Mouse (Mus musculus): ENCODE data around the gene Rtcb. TPM values are rescaled to one million over a fixed set of nuclear protein-coding genes. Genes with fewer than 3 reads are reported as not detected.

Gene Rtcb
- polyA plus RNA-seq, 1 experiment from 2014 or later, result 61.2 TPM

- Histone ChIP-seq H3K4me2 (ENCODE audit: low read depth, low read length) (no peak overlapping the region), H3K4me3 (ENCODE audit: low read depth, low read length) (no peak overlapping the region), H3K4me1 (ENCODE audit: control insufficient read depth, low read depth, low read length) (no peaks in the 10 kb centered on the region), H3K9me3 (replicated peaks; ENCODE audit: control insufficient read depth, low read length) (no peaks in the 10 kb centered on the region), H3K9ac (ENCODE audit: low read depth, low read length) (no peak overlapping the region), H3K36me3 (ENCODE audit: control insufficient read depth, insufficient read depth) (no peaks in the 10 kb centered on the region), H3K27me3 (ENCODE audit: control insufficient read depth, insufficient read depth, low read depth, low read length) (no peaks in the 10 kb centered on the region; the same call in 1 of the 2 replicates), H3K27ac (ENCODE audit: low read length) (no peak overlapping the region)
- ATAC-seq (ENCODE audit: low read depth), result no peak
- 29% methylated on average over 8 of the region's 8 CpGs for WGBS (ENCODE audit: insufficient replicate concordance)
Measured at GRCm38 (mm10) chr10:85969894-85970620, 12.4 kb upstream of the Rtcb start.

GRCm38 (mm10) chr10:85968731-85969130 lies 11.1 kb upstream of the Rtcb start:
- Histone ChIP-seq H3K9ac (ENCODE audit: low read depth, low read length) (no peak overlapping the region), H3K4me2 (ENCODE audit: low read depth, low read length) (no peak overlapping the region), H3K9me3 (replicated peaks; ENCODE audit: control insufficient read depth, low read length) (no peaks in the 10 kb centered on the region), H3K4me1 (ENCODE audit: control insufficient read depth, low read depth, low read length) (no peaks in the 10 kb centered on the region), H3K27me3 (ENCODE audit: control insufficient read depth, insufficient read depth, low read depth, low read length) (no peaks in the 10 kb centered on the region; the same call in 1 of the 2 replicates), H3K4me3 (ENCODE audit: low read depth, low read length) (no peak overlapping the region), H3K36me3 (ENCODE audit: control insufficient read depth, insufficient read depth) (no peaks in the 10 kb centered on the region), H3K27ac (ENCODE audit: low read length) (no peak overlapping the region)
- WGBS (ENCODE audit: insufficient replicate concordance), result 29% methylated on average over 2 of the region's 2 CpGs
- ATAC-seq (ENCODE audit: low read depth), result no peak

- Histone ChIP-seq H3K27me3 (ENCODE audit: control insufficient read depth, insufficient read depth, low read depth, low read length) (no peaks in the 10 kb centered on the region; the same call in 1 of the 2 replicates), H3K9me3 (replicated peaks; ENCODE audit: control insufficient read depth, low read length) (no peaks in the 10 kb centered on the region), H3K4me1 (ENCODE audit: control insufficient read depth, low read depth, low read length) (no peaks in the 10 kb centered on the region), H3K4me3 (ENCODE audit: low read depth, low read length) (no peak overlapping the region), H3K9ac (ENCODE audit: low read depth, low read length) (no peak overlapping the region), H3K27ac (ENCODE audit: low read length) (no peak overlapping the region), H3K36me3 (ENCODE audit: control insufficient read depth, insufficient read depth) (no peaks in the 10 kb centered on the region), H3K4me2 (ENCODE audit: low read depth, low read length) (no peak overlapping the region)
- 9% methylated on average over 7 of the region's 7 CpGs for WGBS (ENCODE audit: insufficient replicate concordance)
- no peak for ATAC-seq (ENCODE audit: low read depth)
Measured at GRCm38 (mm10) chr10:85968157-85968634, 10.6 kb upstream of the Rtcb start.

- Histone ChIP-seq H3K9me3 (replicated peaks; ENCODE audit: control insufficient read depth, low read length) (no peaks in the 10 kb centered on the region), H3K4me1 (ENCODE audit: control insufficient read depth, low read depth, low read length) (no peaks in the 10 kb centered on the region), H3K27me3 (ENCODE audit: control insufficient read depth, insufficient read depth, low read depth, low read length) (no peaks in the 10 kb centered on the region; the same call in 1 of the 2 replicates), H3K4me3 (ENCODE audit: low read depth, low read length) (no peak overlapping the region), H3K4me2 (ENCODE audit: low read depth, low read length) (no peak overlapping the region), H3K36me3 (ENCODE audit: control insufficient read depth, insufficient read depth) (no peaks in the 10 kb centered on the region), H3K9ac (ENCODE audit: low read depth, low read length) (no peak overlapping the region), H3K27ac (ENCODE audit: low read length) (no peak overlapping the region)
- WGBS (ENCODE audit: insufficient replicate concordance), result 57% methylated on average over 17 of the region's 17 CpGs
- no peak for ATAC-seq (ENCODE audit: low read depth)
Measured at GRCm38 (mm10) chr10:85967411-85968156, 10.0 kb upstream of the Rtcb start.

GRCm38 (mm10) chr10:85966476-85966875 lies 8.9 kb upstream of the Rtcb start:
- Histone ChIP-seq H3K9ac (ENCODE audit: low read depth, low read length) (no peak overlapping the region), H3K9me3 (replicated peaks; ENCODE audit: control insufficient read depth, low read length) (no peaks in the 10 kb centered on the region), H3K27ac (ENCODE audit: low read length) (no peak overlapping the region), H3K36me3 (ENCODE audit: control insufficient read depth, insufficient read depth) (no peaks in the 10 kb centered on the region), H3K4me3 (ENCODE audit: low read depth, low read length) (no peak overlapping the region), H3K4me2 (ENCODE audit: low read depth, low read length) (no peak overlapping the region), H3K27me3 (ENCODE audit: control insufficient read depth, insufficient read depth, low read depth, low read length) (no peaks in the 10 kb centered on the region; the same call in 1 of the 2 replicates), H3K4me1 (ENCODE audit: control insufficient read depth, low read depth, low read length) (no peaks in the 10 kb centered on the region)
- ATAC-seq (ENCODE audit: low read depth), result no peak
- WGBS (ENCODE audit: insufficient replicate concordance), result 29% methylated on average over 2 of the region's 2 CpGs

- no peak overlapping the region for H3K4me2 ChIP-seq (ENCODE audit: low read depth, low read length)
- H3K9me3 ChIP-seq (replicated peaks; ENCODE audit: control insufficient read depth, low read length), result no peaks in the 10 kb centered on the region
- H3K4me1 ChIP-seq (ENCODE audit: control insufficient read depth, low read depth, low read length), result no peaks in the 10 kb centered on the region
- H3K27ac ChIP-seq (ENCODE audit: low read length), result no peak overlapping the region
- H3K27me3 ChIP-seq (ENCODE audit: control insufficient read depth, insufficient read depth, low read depth, low read length), result no peaks in the 10 kb centered on the region; the same call in 1 of the 2 replicates
- 68% methylated on average over 7 of the region's 7 CpGs for WGBS (ENCODE audit: insufficient replicate concordance)
- H3K4me3 ChIP-seq (ENCODE audit: low read depth, low read length), result no peak overlapping the region
- no peak for ATAC-seq (ENCODE audit: low read depth)
- no peak overlapping the region for H3K9ac ChIP-seq (ENCODE audit: low read depth, low read length)
- H3K36me3 ChIP-seq (ENCODE audit: control insufficient read depth, insufficient read depth), result no peaks in the 10 kb centered on the region
Measured at GRCm38 (mm10) chr10:85964316-85964715, 6.7 kb upstream of the Rtcb start.

GRCm38 (mm10) chr10:85962897-85963296 lies 5.3 kb upstream of the Rtcb start:
- H3K36me3 ChIP-seq (ENCODE audit: control insufficient read depth, insufficient read depth), result no peaks in the 10 kb centered on the region
- H3K27me3 ChIP-seq (ENCODE audit: control insufficient read depth, insufficient read depth, low read depth, low read length), result no peaks in the 10 kb centered on the region; the same call in 1 of the 2 replicates
- WGBS (ENCODE audit: insufficient replicate concordance), result 56% methylated on average over 9 of the region's 9 CpGs
- H3K27ac ChIP-seq (ENCODE audit: low read length), result no peak overlapping the region
- H3K4me2 ChIP-seq (ENCODE audit: low read depth, low read length), result no peak overlapping the region
- H3K9me3 ChIP-seq (replicated peaks; ENCODE audit: control insufficient read depth, low read length), result no peaks in the 10 kb centered on the region
- H3K4me3 ChIP-seq (ENCODE audit: low read depth, low read length), result no peak overlapping the region
- H3K9ac ChIP-seq (ENCODE audit: low read depth, low read length), result no peak overlapping the region
- no peak for ATAC-seq (ENCODE audit: low read depth)
- no peaks in the 10 kb centered on the region for H3K4me1 ChIP-seq (ENCODE audit: control insufficient read depth, low read depth, low read length)

- Histone ChIP-seq H3K4me1 (ENCODE audit: control insufficient read depth, low read depth, low read length) (peaks cover 3% of the 10 kb centered on the region), H3K9ac (ENCODE audit: low read depth, low read length) (peak overlapping the region; percentile 74), H3K9me3 (replicated peaks; ENCODE audit: control insufficient read depth, low read length) (no peaks in the 10 kb centered on the region), H3K4me2 (ENCODE audit: low read depth, low read length) (peak overlapping the region; percentile 71), H3K36me3 (ENCODE audit: control insufficient read depth, insufficient read depth) (peaks cover 2% of the 10 kb centered on the region; the same call in 1 of the 2 replicates), H3K27ac (ENCODE audit: low read length) (peak overlapping the region; percentile 57), H3K27me3 (ENCODE audit: control insufficient read depth, insufficient read depth, low read depth, low read length) (no peaks in the 10 kb centered on the region), H3K4me3 (ENCODE audit: low read depth, low read length) (peak overlapping the region; percentile 74)
- WGBS (ENCODE audit: insufficient replicate concordance), result 2% methylated on average over 20 of the region's 20 CpGs
- ATAC-seq (ENCODE audit: low read depth), result no peak
Measured at GRCm38 (mm10) chr10:85956871-85957419, 678 bp downstream of the Rtcb start.

All from liver, embryonic 16.5 days (tissue).